Mouse (Mus musculus): Measurements from ENCODE around the gene Ociad2. TPM values are rescaled to one million over a fixed set of nuclear protein-coding genes. Genes with fewer than 3 reads are reported as not detected.

Gene Ociad2
- polyA plus RNA-seq, 1 experiment from 2014 or later: 1.2 TPM

DNA sequence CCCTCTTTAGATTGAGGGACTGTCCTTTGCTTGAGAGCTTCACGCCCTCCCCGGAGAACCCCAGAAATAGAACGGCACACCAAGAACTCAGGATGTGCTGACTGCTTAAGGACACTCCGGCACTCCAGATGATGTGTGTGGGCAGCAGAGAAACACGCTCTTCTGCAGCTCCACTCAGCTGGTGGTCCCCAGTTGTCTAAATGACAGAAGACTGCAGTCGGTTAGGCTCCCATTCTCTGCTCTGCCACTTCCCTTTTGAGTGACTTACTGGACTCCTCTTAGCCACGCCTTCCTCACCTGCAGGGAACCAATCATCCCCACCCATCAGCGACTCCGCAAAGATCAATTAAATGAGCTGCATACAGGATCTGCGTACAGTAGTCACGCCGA, 18.9 kb upstream of the Ociad2 start:
- ATAC-seq (0 out of 2 replicates have a peak, but pooled peaks have one; percentile 32), DNase-seq (no peak)
- H3K27ac ChIP-seq (ENCODE audit: low read depth): no peak overlapping the region
- H3K4me1 ChIP-seq (ENCODE audit: insufficient read depth): peaks cover 17% of the 10 kb centered on the region
- TF ChIP-seq CTCF (IDR thresholded peaks at IDR 0.05; ENCODE audit: low read depth) (no peak), EP300 (IDR thresholded peaks at IDR 0.05; ENCODE audit: low read depth) (no peak)
- H3K36me3 ChIP-seq (replicated peaks; ENCODE audit: insufficient read depth, low read length): no peaks in the 10 kb centered on the region
- peak overlapping the region; percentile 51 for H3K4me2 ChIP-seq (ENCODE audit: low read depth, low read length)
- 0 out of 2 replicates have a peak, but pooled peaks cover 5% of the 10 kb centered on the region for H3K27me3 ChIP-seq (ENCODE audit: insufficient read depth, low read length)
- no peak overlapping the region for H3K4me3 ChIP-seq (ENCODE audit: low read depth, low read length)
- H3K9ac ChIP-seq (replicated peaks): no peak overlapping the region
- WGBS (ENCODE audit: insufficient replicate concordance): 33% methylated on average over 12 of the region's 12 CpGs
- no peaks in the 10 kb centered on the region for H3K9me3 ChIP-seq (ENCODE audit: low read length)

GRCm38 (mm10) chr5:73359134-73359751, 18.4 kb upstream of the Ociad2 start:
- H3K27me3 ChIP-seq (ENCODE audit: insufficient read depth, low read length): 0 out of 2 replicates have a peak, but pooled peaks cover 5% of the 10 kb centered on the region
- ATAC-seq: no peak

GRCm38 (mm10) chr5:73355393-73355792, 14.6 kb upstream of the Ociad2 start:
- 0 out of 2 replicates have a peak, but pooled peaks cover 4% of the 10 kb centered on the region for H3K27me3 ChIP-seq (ENCODE audit: insufficient read depth, low read length)
- H3K36me3 ChIP-seq (replicated peaks; ENCODE audit: insufficient read depth, low read length): no peaks in the 10 kb centered on the region
- TF ChIP-seq CTCF (IDR thresholded peaks at IDR 0.05; ENCODE audit: low read depth) (no peak), EP300 (IDR thresholded peaks at IDR 0.05; ENCODE audit: low read depth) (peak; percentile 87)
- H3K4me3 ChIP-seq (ENCODE audit: low read depth, low read length): no peak overlapping the region
- H3K27ac ChIP-seq (ENCODE audit: low read depth): no peak overlapping the region
- no peak overlapping the region for H3K4me2 ChIP-seq (ENCODE audit: low read depth, low read length)
- peak; percentile 81 for ATAC-seq
- no peaks in the 10 kb centered on the region for H3K9me3 ChIP-seq (ENCODE audit: low read length)
- H3K9ac ChIP-seq (replicated peaks): no peak overlapping the region
- no peak for DNase-seq
- WGBS (ENCODE audit: insufficient replicate concordance): 44% methylated on average over 5 of the region's 5 CpGs
- peaks cover 13% of the 10 kb centered on the region for H3K4me1 ChIP-seq (ENCODE audit: insufficient read depth)

More at GRCm38 (mm10) chr5:73359134-73359751, 18.4 kb upstream of the Ociad2 start:
- Histone ChIP-seq H3K27ac (ENCODE audit: low read depth) (no peak overlapping the region), H3K4me1 (ENCODE audit: insufficient read depth) (peaks cover 16% of the 10 kb centered on the region), H3K4me2 (ENCODE audit: low read depth, low read length) (0 out of 2 replicates have a peak overlapping the region, but pooled peaks have one; percentile 51), H3K9ac (replicated peaks) (no peak overlapping the region), H3K4me3 (ENCODE audit: low read depth, low read length) (no peak overlapping the region), H3K36me3 (replicated peaks; ENCODE audit: insufficient read depth, low read length) (no peaks in the 10 kb centered on the region), H3K9me3 (ENCODE audit: low read length) (no peaks in the 10 kb centered on the region)
- no peak for DNase-seq
- WGBS (ENCODE audit: insufficient replicate concordance): 69% methylated on average over 6 of the region's 6 CpGs
- TF ChIP-seq CTCF (IDR thresholded peaks at IDR 0.05; ENCODE audit: low read depth) (no peak), EP300 (IDR thresholded peaks at IDR 0.05; ENCODE audit: low read depth) (no peak)

DNA sequence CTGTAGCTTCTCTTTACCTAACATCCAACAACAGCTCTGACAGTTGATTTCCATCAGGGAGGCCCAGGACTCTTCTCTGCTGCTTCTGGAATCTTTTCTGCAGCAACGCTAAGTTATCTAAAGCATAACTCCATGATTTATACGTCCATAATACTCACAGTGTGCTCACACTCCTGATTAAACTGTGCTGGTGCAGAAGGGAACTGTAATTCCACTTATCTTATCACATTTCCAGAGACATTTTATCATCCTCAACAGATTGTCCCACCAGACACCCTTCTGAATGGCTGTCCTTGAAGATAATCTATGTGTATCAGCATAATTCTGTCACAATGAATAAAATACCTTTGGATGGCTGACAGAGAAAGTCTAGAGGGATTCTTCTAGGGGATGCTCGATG, 13.2 kb upstream of the Ociad2 start:
- Histone ChIP-seq H3K4me3 (ENCODE audit: low read depth, low read length) (no peak overlapping the region), H3K9me3 (ENCODE audit: low read length) (no peaks in the 10 kb centered on the region), H3K4me2 (ENCODE audit: low read depth, low read length) (no peak overlapping the region), H3K4me1 (ENCODE audit: insufficient read depth) (peaks cover 4% of the 10 kb centered on the region; the same call in 1 of the 2 replicates), H3K27ac (ENCODE audit: low read depth) (no peak overlapping the region), H3K36me3 (replicated peaks; ENCODE audit: insufficient read depth, low read length) (no peaks in the 10 kb centered on the region), H3K9ac (replicated peaks) (no peak overlapping the region), H3K27me3 (ENCODE audit: insufficient read depth, low read length) (no peaks in the 10 kb centered on the region)
- 48% methylated on average over 3 of the region's 3 CpGs for WGBS (ENCODE audit: insufficient replicate concordance)
- DNase-seq: no peak
- TF ChIP-seq EP300 (IDR thresholded peaks at IDR 0.05; ENCODE audit: low read depth): peak; percentile 90
- no peak for TF ChIP-seq CTCF (IDR thresholded peaks at IDR 0.05; ENCODE audit: low read depth)
- ATAC-seq: no peak

GRCm38 (mm10) chr5:73353519-73353918, 12.7 kb upstream of the Ociad2 start:
- Histone ChIP-seq H3K27ac (ENCODE audit: low read depth) (no peak overlapping the region), H3K9ac (replicated peaks) (no peak overlapping the region), H3K4me2 (ENCODE audit: low read depth, low read length) (no peak overlapping the region), H3K4me1 (ENCODE audit: insufficient read depth) (peaks cover 4% of the 10 kb centered on the region; the same call in 1 of the 2 replicates), H3K36me3 (replicated peaks; ENCODE audit: insufficient read depth, low read length) (no peaks in the 10 kb centered on the region), H3K9me3 (ENCODE audit: low read length) (no peaks in the 10 kb centered on the region), H3K4me3 (ENCODE audit: low read depth, low read length) (no peak overlapping the region), H3K27me3 (ENCODE audit: insufficient read depth, low read length) (no peaks in the 10 kb centered on the region)
- 72% methylated on average over 7 of the region's 7 CpGs for WGBS (ENCODE audit: insufficient replicate concordance)
- DNase-seq (no peak), ATAC-seq (no peak)
- TF ChIP-seq EP300 (IDR thresholded peaks at IDR 0.05; ENCODE audit: low read depth) (no peak), CTCF (IDR thresholded peaks at IDR 0.05; ENCODE audit: low read depth) (no peak)

- 88% methylated on average over 1 of the region's 1 CpGs for WGBS (ENCODE audit: insufficient replicate concordance)
- Histone ChIP-seq H3K4me2 (ENCODE audit: low read depth, low read length) (no peak overlapping the region), H3K4me1 (ENCODE audit: insufficient read depth) (peaks cover 4% of the 10 kb centered on the region; the same call in 1 of the 2 replicates), H3K36me3 (replicated peaks; ENCODE audit: insufficient read depth, low read length) (no peaks in the 10 kb centered on the region), H3K9me3 (ENCODE audit: low read length) (no peaks in the 10 kb centered on the region), H3K27me3 (ENCODE audit: insufficient read depth, low read length) (no peaks in the 10 kb centered on the region), H3K27ac (ENCODE audit: low read depth) (no peak overlapping the region), H3K9ac (replicated peaks) (no peak overlapping the region), H3K4me3 (ENCODE audit: low read depth, low read length) (no peak overlapping the region)
- DNase-seq (no peak), ATAC-seq (no peak)
- TF ChIP-seq CTCF (IDR thresholded peaks at IDR 0.05; ENCODE audit: low read depth): no peak
- no peak for TF ChIP-seq EP300 (IDR thresholded peaks at IDR 0.05; ENCODE audit: low read depth)
Measured at GRCm38 (mm10) chr5:73351796-73352195, 11.0 kb upstream of the Ociad2 start.
